Mouse (Mus musculus): ENCODE measurements around the gene Casp6. TPM values are rescaled to one million over a fixed set of nuclear protein-coding genes. Genes with fewer than 3 reads are reported as not detected.

The Casp6 gene
- 1 to 10 TPM; 5.8 to 6.4 TPM for total RNA-seq (2021)

DNA sequence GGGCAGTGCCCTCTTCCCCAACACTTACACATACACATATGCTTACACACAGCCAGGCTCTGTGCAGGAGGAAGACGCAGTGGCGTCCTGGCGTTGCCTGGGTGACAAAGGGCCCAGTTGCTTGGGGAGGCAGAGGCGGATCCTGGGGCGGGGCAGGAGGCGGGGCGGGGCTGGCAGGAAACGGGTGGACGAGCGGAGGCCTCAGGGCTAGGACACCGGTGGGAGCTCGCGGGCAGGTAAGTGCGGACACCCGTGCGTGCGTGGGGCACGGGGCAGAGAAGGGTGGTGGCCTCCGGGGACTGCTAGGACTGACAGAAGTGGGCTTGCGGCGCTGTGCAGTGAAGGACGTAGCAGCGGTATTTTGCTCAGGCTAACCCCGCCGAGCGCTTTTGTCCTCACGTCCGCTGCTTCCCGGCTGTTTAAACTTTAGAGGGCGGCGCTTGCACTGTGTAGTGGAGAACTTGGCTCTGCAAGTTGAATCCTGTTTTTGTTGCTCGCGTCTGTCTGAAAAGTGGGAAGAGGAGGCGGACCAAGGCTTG is at the start of gene Casp6:
TSS of gene Casp6 (plus strand) at position 155 of the 539 bp plus-strand sequence.
- DNase-seq (ENCODE audit: extremely low spot score in 1 of 2, low spot score in 2 of 2) = peak; percentile 30 to 89
- intact Hi-C loops (cut with DNase I) = no loop called here

DNA sequence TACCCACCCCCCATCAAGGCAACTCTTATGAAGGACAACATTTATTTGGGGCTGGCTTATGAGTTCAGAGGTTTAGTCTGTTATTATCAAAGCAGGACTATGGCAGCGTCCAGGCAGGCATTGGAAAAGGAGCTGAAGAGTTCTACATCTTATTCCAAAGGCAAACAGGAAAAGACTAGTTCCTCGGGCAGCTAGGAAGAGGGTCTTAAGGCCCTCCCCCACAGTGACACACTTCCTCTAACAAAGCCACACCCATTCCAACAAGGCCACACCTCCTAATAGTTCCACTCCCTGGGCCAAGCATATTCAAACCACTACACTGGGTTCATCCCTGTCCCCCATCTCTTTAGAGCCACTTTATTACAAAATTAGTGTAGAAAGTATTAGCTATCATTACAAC is 38.6 kb upstream of the Casp6 start:
- intact Hi-C loops (cut with DNase I) = no loop called here
- no peak for DNase-seq (ENCODE audit: extremely low spot score in 1 of 2, low spot score in 2 of 2)

DNA sequence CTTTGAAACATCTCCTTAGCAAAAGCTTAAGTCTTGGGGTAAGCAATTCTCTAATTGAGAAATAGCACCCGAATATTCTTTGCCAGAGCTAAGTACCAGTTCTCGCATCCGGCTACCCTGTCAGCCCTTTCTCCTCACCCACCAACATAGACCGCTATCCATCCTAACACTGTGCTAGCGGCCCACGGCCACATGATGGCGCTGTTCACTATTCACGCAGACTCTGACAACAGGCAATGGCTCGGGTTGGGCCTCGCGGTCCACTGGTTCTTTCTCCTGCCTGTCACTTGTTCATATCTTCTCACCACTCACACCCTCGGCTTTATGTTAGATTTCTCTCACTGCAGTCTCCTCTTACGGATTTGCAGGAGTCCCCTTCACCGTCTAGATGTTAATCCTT is 37.5 kb upstream of the Casp6 start:
- peak in 1 of 2 experiments; percentile 43 for DNase-seq (ENCODE audit: extremely low spot score in 1 of 2, low spot score in 2 of 2)
- intact Hi-C loops (cut with DNase I) = no loop called here

DNA sequence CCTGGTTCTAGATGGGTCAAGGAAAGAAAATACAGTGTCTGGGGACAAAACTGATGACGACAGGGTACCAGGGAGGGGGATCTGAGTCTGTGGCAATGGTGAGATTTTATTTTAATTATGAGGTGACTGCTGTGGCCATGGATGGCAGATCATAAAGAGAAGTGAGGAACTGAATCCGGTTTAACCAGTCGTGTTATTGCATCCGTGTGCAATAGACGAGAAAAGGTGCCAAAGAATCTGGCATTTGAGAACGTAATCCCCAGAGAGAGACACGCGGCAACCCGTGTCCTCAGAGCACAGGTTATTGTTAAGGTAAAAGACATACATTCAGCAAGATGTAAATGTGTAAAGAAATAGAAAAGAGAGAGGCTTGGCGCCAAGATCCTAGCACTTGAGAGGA is 23.9 kb upstream of the Casp6 start:
- DNase-seq (ENCODE audit: extremely low spot score in 1 of 2, low spot score in 2 of 2) = no peak
- intact Hi-C loops (cut with DNase I) = loop anchor here (5.0 kb wide), 1 partner anchor 45 kb away; the partner anchor contains the start of gene Gar1

DNA sequence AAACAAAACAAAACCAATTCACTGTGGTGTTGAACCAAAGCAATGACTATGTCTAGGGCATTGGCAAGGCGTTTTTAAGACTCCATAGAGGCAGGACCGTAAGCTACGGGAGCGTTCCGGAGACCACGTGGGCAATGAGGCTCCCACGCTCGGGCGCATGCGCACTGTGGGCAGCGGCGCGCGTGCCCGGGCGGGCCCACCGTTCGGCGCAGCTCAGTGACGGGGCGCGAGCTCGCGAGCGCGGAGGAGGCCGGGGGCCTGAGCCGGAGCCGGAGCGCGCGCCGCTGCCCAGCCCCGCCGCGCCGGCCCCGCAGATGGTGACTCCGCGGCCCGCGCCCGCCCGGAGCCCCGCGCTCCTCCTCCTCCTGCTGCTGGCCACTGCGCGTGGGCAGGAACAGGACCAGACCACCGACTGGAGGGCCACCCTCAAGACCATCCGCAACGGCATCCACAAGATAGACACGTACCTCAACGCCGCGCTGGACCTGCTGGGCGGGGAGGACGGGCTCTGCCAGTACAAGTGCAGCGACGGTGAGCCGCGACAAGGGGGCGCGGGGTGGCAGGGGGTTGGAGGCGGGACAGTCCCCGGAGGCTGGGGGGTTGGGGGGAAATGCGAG is 22.7 kb upstream of the Casp6 start, which contains the start of gene Pla2g12a:
TSS of gene Pla2g12a (plus strand) at position 202 of the 617 bp plus-strand sequence.
- intact Hi-C loops (cut with DNase I) = loop anchor here (5.0 kb wide), 1 partner anchor 46 kb away; the partner anchor contains the start of gene Gar1

DNA sequence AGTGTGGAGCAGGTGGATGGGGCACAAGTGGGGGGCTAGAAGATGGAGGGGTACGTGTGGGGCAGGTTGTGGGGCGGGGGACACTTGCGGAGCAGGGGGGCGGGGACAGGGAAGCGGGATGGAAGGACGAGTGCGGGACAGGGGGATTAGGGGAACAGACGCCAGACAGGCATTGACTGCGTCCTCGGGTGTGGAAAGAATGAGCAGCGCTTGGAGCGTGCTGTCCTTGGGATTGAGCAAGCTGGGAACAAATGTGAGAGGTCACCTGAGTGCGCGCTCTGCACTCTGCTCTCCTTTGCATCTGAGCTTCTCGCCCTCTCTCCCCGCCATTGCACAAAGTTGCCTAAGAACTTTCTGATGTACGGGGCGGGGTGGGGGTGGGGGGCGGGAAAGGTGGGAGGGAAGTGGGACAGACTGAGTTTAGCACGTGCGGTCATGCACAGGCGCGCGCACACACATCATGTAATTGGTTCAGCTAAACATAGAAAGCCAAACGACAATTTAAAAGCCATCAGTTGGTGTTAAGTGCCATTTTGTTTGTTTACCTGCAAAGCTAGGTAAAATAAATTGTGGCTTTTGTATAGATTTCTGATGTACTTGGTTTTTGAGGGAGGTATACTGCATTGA is 22.0 kb upstream of the Casp6 start:
- intact Hi-C loops (cut with DNase I) = loop anchor here (5.0 kb wide), 1 partner anchor 47 kb away; the partner anchor contains the start of gene Gar1

More for the DNA sequence above, 22.7 kb upstream of the Casp6 start, which contains the start of gene Pla2g12a:
- DNase-seq (ENCODE audit: extremely low spot score in 1 of 2, low spot score in 2 of 2) = peak; percentile 89 to 96

DNA sequence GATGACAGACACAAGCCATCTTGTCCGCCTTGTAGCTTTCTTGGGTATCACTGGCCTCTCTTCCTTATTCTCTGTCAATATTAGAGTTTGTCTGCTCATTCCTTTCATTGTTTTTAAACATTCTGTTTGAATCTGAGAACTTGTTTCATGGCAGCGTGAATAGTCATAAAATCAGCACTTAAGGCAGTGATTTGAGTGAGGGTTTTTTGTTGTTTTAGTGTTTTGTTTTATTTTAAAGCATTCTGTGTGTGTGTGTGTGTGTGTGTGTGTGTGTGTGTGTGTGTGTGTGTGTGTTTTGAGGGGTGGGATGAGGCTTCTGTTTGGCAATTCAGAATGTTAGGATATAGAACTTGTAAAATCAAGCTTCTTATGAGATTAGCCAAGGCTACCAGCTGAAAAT is 21.3 kb upstream of the Casp6 start:
- no peak for DNase-seq (ENCODE audit: extremely low spot score in 1 of 2, low spot score in 2 of 2)
- intact Hi-C loops (cut with DNase I) = loop anchor here (5.0 kb wide), 1 partner anchor 48 kb away; the partner anchor contains the start of gene Gar1

More for the DNA sequence above, 22.0 kb upstream of the Casp6 start:
- peak in 1 of 2 experiments; percentile 49 for DNase-seq (ENCODE audit: extremely low spot score in 1 of 2, low spot score in 2 of 2)

DNA sequence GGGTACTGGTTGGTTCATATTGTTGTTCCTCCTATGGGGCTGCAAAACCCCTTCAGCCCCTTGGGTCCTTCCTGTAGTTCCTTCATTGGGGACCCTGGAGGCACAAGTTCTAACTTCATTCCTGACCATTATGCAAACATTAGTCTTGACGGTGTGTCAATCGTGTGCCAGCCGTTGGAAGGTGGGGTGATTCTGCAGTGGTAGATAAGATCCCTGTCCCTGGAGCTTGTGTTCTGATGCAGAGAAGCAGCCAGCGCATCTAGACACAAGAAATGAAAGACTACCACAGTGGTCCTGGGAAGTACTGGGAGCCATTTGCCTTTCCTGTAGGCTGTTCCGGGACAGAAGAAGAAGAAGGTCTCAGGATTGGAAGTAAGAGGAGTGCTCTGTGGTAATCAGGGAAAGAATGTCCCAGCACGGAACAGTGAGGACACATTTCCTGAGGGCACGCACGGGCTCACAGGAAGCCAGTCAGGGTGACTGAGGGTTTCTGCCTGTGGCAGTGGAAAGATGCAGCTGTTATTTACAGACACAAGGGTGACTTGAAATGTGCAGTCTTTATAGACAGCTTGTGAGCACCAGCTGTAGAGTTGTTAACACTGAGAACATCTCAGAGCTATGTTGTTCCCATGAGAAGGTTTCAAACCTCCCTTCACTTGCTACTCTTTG is 20.2 kb upstream of the Casp6 start:
- no peak for DNase-seq (ENCODE audit: extremely low spot score in 1 of 2, low spot score in 2 of 2)
- intact Hi-C loops (cut with DNase I) = no loop called here

DNA sequence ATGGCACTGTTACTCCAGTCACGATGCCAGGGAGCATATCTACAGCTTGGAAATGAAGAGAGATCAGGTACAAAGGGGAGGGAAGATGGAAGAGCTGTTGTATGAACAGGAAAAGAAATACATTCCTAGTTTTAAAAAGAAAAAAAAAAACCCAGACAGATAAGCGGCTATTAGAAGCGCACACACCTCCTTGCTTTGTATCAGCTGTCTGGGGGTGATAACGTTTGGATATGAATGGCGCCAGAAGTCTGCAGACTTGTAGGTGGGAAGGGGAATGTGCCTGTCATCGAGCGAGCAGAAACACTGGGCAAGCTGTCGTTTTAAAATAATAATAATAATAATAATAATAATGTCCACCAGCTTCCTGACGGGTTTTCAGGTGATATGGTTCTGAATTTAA is 15.6 kb upstream of the Casp6 start:
- intact Hi-C loops (cut with DNase I) = no loop called here
- DNase-seq (ENCODE audit: extremely low spot score in 1 of 2, low spot score in 2 of 2) = no peak

DNA sequence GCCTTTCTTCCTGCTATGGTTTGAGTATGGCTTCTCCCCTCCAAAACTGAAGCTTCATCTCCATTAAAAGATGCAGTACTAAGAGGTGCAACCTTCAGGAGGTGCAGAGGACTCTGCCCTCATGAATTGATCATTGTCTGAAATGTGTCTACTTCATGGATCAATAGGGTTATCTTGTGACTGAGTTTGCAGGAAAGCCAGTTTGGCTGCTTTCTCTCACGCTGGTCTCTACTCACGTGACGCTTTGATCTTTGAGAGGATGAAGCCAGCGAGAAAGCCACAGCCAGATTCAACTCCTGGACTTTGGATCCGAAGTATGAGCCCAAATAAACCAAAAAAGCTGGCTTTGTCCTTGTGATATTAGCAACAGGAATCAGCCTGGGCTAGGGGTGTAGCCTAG is 14.8 kb upstream of the Casp6 start:
- intact Hi-C loops (cut with DNase I) = no loop called here

DNA sequence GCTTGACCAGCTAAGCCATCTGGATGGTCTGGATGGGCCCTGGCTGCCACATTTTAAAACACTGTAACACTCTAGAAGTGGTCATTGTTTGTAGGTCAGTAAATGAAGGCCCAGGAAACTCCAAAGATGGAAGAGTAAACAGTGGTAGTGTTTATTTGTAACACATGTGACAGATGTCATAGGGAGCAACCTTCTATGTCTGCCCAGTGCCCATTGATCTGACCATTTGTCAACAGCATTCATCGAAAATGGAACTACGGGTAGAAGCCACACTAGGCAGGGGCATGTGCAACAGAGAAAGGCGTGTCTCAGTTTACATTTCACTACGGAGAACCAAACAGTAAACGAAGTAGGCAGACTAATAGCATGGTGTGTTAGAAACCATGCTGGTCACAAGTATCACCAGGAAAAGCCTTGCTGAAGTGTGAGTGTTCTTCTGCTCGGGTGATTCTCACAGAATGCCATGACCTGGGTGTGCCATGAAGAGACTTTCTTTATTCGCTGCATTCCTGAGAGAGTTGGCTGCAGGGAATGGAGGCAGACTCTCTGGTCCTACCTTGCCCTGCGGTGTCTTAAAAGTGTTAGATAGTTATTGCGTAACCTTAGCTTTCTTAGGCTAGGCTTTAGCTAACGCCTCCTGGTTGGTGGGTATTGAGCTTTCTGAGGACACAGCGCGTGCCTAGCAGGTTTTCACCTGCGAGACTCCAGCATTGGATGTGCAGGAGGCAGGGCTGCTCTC is 13.3 kb upstream of the Casp6 start:
- intact Hi-C loops (cut with DNase I) = no loop called here

More for the DNA sequence above, 14.8 kb upstream of the Casp6 start:
- no peak for DNase-seq (ENCODE audit: extremely low spot score in 1 of 2, low spot score in 2 of 2)

DNA sequence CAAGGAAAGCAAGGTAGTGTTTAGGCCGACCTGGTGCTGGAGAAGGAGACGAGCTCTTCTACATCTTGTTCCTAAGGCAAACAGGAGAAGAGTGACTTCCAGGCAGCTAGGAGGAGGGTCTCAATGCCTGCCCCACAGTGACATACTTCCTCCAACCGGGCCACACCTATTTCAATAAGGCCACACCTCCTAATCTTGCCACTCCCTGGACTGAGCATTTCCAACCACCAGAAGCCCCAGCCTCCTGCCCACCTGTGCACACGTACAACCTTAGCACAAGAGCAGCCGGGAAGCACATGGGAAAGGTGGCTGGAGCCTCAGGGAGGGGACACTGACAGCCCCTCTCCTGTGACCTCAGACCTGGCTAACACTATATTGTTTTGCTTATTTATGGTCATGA is 9.2 kb upstream of the Casp6 start:
- intact Hi-C loops (cut with DNase I) = no loop called here
- no peak for DNase-seq (ENCODE audit: extremely low spot score in 1 of 2, low spot score in 2 of 2)

More for the DNA sequence above, 13.3 kb upstream of the Casp6 start:
- no peak for DNase-seq (ENCODE audit: extremely low spot score in 1 of 2, low spot score in 2 of 2)

DNA sequence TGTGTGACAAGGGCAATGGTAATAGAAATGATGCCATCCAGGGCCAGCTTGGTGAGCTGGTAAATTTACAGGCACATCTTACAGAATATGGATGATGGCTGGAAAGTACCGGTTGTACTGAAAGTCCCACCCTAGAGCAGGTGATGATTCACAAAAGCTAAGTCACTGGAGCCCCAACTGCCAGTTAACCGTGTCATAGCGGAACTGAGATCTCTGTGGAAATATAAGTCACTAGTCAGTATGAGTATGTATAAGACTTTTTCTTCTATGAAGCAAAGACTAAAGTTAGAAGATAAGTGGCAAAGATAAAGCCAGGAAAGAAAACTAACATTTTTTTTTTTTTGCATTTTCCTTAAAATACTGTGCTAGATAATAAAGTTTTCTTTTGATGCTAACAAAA is 8.1 kb upstream of the Casp6 start:
- intact Hi-C loops (cut with DNase I) = no loop called here

DNA sequence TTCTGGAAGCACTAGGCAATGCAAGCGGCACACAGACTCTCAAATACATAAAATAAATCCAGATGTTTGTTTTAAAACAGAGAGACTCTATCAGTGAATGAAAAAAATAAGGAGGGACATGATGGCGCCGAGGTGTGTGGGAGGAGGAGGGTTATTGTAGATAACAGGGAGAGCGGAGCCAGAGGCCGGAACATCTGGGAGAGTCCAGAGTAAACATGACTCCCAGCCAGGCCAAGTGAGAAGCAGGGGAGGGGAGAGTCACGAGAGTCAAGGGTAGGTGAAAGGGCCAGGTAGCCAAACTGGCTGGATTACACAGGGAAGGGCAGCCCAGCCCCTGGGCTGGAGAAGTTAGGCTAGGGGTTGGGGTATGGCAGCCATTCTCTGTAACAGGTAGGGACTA is 4.6 kb upstream of the Casp6 start:
- no peak for DNase-seq (ENCODE audit: extremely low spot score in 1 of 2, low spot score in 2 of 2)
- intact Hi-C loops (cut with DNase I) = no loop called here

More for the DNA sequence above, 8.1 kb upstream of the Casp6 start:
- DNase-seq (ENCODE audit: extremely low spot score in 1 of 2, low spot score in 2 of 2) = no peak

DNA sequence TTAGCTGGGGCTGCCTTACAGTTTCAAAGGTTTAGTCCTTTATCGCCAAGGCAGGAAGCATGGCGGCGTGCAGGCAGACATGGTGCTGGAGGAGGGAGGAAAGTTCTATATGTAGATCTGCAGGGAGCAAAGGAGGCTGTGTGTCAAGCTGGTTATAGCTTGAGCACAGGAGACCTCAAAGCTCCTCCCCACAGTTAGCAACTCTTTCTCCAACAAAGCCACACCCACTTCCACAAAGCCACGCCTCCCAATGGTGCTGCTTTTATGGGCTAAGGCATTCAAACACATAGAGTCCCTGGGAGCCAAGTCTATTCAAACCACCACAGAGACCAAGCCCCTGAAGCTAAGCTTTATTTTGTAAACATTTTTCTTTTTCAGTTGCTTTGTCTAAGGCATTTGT is 2.3 kb upstream of the Casp6 start:
- intact Hi-C loops (cut with DNase I) = no loop called here
- no peak for DNase-seq (ENCODE audit: extremely low spot score in 1 of 2, low spot score in 2 of 2)

DNA sequence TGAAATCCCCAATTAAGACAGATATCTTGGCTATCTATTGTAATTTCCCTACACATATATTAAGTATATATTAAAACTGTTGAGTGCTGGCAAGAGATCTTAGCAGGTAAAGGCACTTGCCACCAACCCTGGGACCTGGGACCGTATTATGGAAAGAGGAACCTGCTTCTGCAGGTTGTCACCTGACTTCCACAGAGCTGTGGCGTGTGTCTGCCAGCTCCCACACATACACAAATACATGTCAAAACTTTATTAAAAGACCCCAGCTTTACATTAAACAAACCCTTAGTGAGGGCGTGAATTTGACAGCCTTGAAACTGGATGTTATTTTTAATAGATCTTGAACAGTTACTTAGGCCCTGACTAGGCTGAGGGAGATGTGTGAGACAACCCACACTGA is 2.1 kb downstream of the Casp6 start:
- intact Hi-C loops (cut with DNase I) = no loop called here

DNA sequence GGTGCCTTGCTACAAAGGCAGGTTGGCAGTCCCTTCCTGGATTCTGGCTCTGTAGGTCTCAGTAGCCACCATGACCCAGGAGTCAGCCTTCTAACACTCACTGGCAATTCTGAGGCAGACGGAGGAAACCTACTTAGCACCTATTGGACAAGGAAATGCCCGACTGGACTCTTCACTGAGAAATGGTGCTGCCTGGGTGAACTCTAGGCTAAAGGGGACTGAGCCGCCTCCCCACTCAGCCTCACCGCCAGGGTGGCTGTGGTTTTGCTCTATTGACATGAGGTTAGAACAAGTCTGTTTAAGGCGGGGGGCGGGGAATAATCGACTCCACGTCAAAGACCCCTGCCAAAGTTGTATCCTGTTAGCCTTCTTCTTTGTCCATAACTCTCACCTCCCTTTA is 2.6 kb downstream of the Casp6 start:
- intact Hi-C loops (cut with DNase I) = no loop called here
- no peak for DNase-seq (ENCODE audit: extremely low spot score in 1 of 2, low spot score in 2 of 2)

More for the DNA sequence above, 2.1 kb downstream of the Casp6 start:
- no peak for DNase-seq (ENCODE audit: extremely low spot score in 1 of 2, low spot score in 2 of 2)

DNA sequence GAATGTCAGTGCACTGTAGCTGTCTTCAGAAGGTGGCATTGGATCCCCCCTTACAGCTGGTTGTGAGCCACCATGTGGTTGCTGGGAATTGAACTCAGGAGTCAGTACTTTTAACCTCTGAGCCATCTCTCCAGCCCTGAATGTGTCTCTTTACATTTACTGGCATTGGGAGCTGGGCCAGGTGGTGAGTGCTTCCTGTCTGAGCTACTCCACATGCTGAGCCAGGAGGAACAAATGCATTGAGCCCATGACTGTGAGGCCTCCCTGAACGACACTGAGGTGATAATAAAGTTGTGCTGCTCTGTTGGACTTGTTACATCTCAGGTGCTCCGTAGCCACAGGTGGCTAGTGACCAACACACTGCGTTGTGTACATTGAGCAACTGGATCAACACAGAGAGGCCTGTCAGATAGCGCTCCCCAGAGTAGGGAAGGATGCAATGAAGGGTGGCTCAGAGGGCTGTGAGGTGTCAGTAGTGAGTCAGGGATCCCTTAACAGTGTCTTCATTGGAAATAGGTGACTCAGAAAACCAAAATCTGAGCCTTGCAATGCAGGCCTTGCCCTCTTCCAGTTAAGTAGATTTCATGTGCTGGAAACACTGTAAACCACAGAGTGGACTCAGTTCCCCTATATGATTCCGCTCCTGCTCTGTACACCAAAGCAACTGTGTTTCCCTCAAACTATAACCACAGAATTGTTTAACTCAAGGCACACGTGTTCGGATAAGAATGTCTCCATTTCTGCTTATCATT is 3.3 kb downstream of the Casp6 start:
- intact Hi-C loops (cut with DNase I) = no loop called here
- DNase-seq (ENCODE audit: extremely low spot score in 1 of 2, low spot score in 2 of 2) = no peak

Measured in left cerebral cortex, postnatal 10 days (tissue).